Mouse (Mus musculus) left cerebral cortex, postnatal 4 days (tissue): ENCODE measurements at regions not wholly inside any gene's neighbourhood (a gene's known extent, or its start where the extent isn't known, plus 50 kb on each side); places are given as distances from the start of the nearest gene placed in this dataset.
A peak's percentile ranks its signal among the peaks of the same experiment; 100 is the strongest.
"Not testable (repeated sequence)": the region's sequence is repeated elsewhere in the genome, so short reads cannot be mapped to it uniquely, and the experiment has no call there.

ENCODE experiments used
- DNase-seq: peaks from one replicate; pipeline ENCODE4 v3.0.0-alpha.2; 2022
- intact Hi-C: fragments of 180-260 bp; cut with DNase I; formaldehyde crosslinking; loops from one replicate; pipeline ENCODE4 v1.15.1; 2025

- intact Hi-C loops, DNase-seq: not testable (repeated sequence)
Observed at GRCm38 (mm10) chr1:14688041-14688440, 1405.1 kb downstream of the 4930444P10Rik start.

- intact Hi-C loops = no loop called here
- DNase-seq = no peak
Observed at GRCm38 (mm10) chr1:14686172-14686571, 1407.0 kb downstream of the 4930444P10Rik start.

GRCm38 (mm10) chr1:14680443-14680842, 1412.7 kb downstream of the 4930444P10Rik start:
- intact Hi-C loops = no loop called here

GRCm38 (mm10) chr1:14672393-14672999, 1420.6 kb downstream of the 4930444P10Rik start:
- DNase-seq = no peak
- intact Hi-C loops = no loop called here

More at GRCm38 (mm10) chr1:14680443-14680842, 1412.7 kb downstream of the 4930444P10Rik start:
- no peak for DNase-seq

GRCm38 (mm10) chr1:14662706-14663312, 1430.3 kb downstream of the 4930444P10Rik start:
- intact Hi-C loops = no loop called here
- DNase-seq = no peak

- DNase-seq = no peak
- intact Hi-C loops = no loop called here
Observed at GRCm38 (mm10) chr1:14661854-14662253, 1431.3 kb downstream of the 4930444P10Rik start.

GRCm38 (mm10) chr1:14650346-14650745, 1442.8 kb downstream of the 4930444P10Rik start:
- DNase-seq = no peak
- intact Hi-C loops = no loop called here

- DNase-seq = peak; percentile 29
- intact Hi-C loops = no loop called here
Observed at GRCm38 (mm10) chr1:14635642-14636263, 1457.4 kb downstream of the 4930444P10Rik start.

GRCm38 (mm10) chr1:14631994-14632393, 1461.1 kb downstream of the 4930444P10Rik start:
- DNase-seq = no peak
- intact Hi-C loops = loop anchor here (5.0 kb wide), 1 partner anchor 845 kb away; no protein-coding TSS in a partner anchor

GRCm38 (mm10) chr1:14627204-14627603, 1465.9 kb downstream of the 4930444P10Rik start:
- intact Hi-C loops = no loop called here

GRCm38 (mm10) chr1:14626685-14627084, 1466.4 kb downstream of the 4930444P10Rik start:
- intact Hi-C loops = no loop called here
- no peak for DNase-seq

More at GRCm38 (mm10) chr1:14627204-14627603, 1465.9 kb downstream of the 4930444P10Rik start:
- DNase-seq = no peak

- DNase-seq = no peak
- intact Hi-C loops = no loop called here
Observed at GRCm38 (mm10) chr1:14620922-14621430, 1472.1 kb downstream of the 4930444P10Rik start.

GRCm38 (mm10) chr1:14613232-14613894, 1479.8 kb downstream of the 4930444P10Rik start:
- intact Hi-C loops = no loop called here
- DNase-seq = no peak

GRCm38 (mm10) chr1:14609054-14609453, 1484.1 kb downstream of the 4930444P10Rik start:
- no peak for DNase-seq
- intact Hi-C loops = no loop called here

GRCm38 (mm10) chr1:14595961-14596360, 1497.2 kb downstream of the 4930444P10Rik start:
- intact Hi-C loops = no loop called here
- DNase-seq = no peak

GRCm38 (mm10) chr1:14589905-14590304, 1503.2 kb downstream of the 4930444P10Rik start:
- intact Hi-C loops = no loop called here
- no peak for DNase-seq

- no peak for DNase-seq
- intact Hi-C loops = no loop called here
Observed at GRCm38 (mm10) chr1:14579376-14579775, 1513.7 kb downstream of the 4930444P10Rik start.

- DNase-seq = no peak
- intact Hi-C loops = no loop called here
Observed at GRCm38 (mm10) chr1:14576263-14576662, 1516.9 kb downstream of the 4930444P10Rik start.

- intact Hi-C loops = no loop called here
- DNase-seq = no peak
Observed at GRCm38 (mm10) chr1:14570562-14570981, 1522.6 kb downstream of the 4930444P10Rik start.

- intact Hi-C loops = no loop called here
- DNase-seq = no peak
Observed at GRCm38 (mm10) chr1:14570113-14570512, 1523.0 kb downstream of the 4930444P10Rik start.

GRCm38 (mm10) chr1:14567006-14567405, 1526.1 kb downstream of the 4930444P10Rik start:
- no peak for DNase-seq
- intact Hi-C loops = no loop called here
